Mouse (Mus musculus) inflammation-experienced regulatory T-cells, adult 6 months (primary cell): Measurements from ENCODE around the gene Inka2. TPM values are rescaled to one million over a fixed set of nuclear protein-coding genes. Genes with fewer than 3 reads are reported as not detected.
A peak's percentile ranks its signal among the peaks of the same experiment; 100 is the strongest.
"Not testable (repeated sequence)": the region's sequence is repeated elsewhere in the genome, so short reads cannot be mapped to it uniquely, and the experiment has no call there.

ENCODE experiments used
- ATAC-seq: one replicate; pipeline ENCODE4 v1.8.0; 2017
- polyA plus RNA-seq, 3 experiments: library from polyadenylated mRNA; unstranded; fragments of 100-300 nt; shearing (Covaris generic); gene quantifications; one replicate each; pipeline ENCODE4 v1.2.1; 2017

Inka2 gene
- polyA plus RNA-seq, 3 experiments from 2014 or later, result 1.5 to 2.0 (median 1.8) TPM

DNA sequence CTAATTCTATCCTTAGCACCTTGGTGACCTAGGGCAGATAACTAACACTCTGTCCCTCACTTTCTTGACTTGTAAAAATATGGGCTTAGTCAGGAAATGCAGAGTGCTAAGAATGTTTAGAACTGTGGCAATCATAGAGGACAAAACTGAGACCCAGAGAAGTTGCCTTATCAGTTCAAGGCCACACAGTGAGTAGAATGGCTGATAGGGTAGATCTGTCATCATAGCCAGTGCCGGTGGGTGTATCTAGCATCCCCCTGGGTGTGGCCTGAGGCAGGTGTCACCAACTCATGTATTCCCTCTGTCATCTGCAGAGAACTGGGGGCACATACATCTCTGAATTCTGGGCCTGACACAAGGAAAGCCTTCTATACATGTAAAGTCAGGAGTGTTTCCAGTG, 6.1 kb upstream of the Inka2 start:
- no peak for ATAC-seq

GRCm38 (mm10) chr3:105699241-105699933, 5.0 kb upstream of the Inka2 start:
- no peak for ATAC-seq

DNA sequence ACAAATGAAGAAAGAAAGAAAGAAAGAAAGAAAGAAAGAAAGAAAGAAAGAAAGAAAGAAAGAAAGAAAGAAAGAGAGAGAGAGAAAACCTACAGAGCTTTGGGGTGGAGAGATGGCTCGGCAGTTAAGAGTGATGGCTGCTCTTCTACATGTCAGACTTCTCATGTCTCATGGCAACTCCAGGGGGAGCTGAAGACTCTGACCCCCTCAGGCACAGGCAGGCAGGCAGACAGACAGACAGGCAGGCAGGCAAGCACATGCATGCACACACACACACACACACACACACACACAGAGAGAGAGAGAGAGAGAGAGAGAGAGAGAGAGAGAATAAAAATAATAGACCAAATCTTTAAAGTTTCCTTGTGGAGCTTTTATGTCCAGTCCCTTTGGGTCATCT, 3.6 kb upstream of the Inka2 start:
- ATAC-seq, result not testable (repeated sequence)

GRCm38 (mm10) chr3:105701399-105701798, 3.0 kb upstream of the Inka2 start:
- ATAC-seq, result no peak

DNA sequence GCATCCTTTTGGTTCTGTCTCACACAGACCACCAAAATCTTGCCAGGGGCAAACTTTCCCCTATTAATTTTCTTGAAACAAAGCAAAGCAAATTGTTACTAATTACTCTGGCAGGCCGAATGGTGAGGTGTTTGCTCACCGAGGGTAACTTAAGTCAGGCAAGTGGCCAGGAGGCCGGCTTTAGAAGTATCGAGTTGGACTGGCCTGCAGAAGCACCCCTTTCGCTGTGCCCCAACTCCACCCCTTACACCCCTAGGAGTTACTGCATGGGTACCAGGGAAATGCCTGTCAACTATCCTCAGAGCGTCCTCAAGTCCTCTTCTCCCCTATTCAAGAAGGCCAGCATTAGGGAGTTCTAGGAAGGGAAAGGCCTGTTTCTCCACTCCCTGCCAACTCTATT, 828 bp upstream of the Inka2 start:
- ATAC-seq, result no peak

DNA sequence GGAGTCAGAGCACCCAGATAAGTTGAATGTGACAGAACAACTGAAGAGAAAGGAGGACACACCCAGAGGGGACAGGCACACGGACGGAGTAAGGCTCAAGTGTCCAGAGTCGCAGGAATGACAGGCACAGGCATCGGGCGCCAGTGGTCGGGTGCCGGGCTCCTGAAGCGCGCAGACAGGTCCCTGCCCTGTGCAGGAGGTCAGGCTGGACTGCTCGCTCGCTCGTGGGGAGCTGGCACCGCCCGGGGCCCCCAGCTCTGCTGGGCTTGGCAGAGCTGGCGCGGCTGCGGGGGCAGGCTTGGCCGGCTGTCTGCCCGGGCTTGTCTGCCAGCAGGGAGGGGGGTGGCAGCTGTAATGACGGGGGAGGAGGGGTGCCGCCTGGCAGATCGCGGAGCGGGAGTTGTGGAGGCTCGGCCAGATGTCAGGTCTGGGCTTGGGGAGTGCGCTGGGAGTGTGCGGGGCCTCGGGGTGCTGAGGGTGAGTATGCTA, 706 bp downstream of the Inka2 start:
- peak; percentile 32 for ATAC-seq

DNA sequence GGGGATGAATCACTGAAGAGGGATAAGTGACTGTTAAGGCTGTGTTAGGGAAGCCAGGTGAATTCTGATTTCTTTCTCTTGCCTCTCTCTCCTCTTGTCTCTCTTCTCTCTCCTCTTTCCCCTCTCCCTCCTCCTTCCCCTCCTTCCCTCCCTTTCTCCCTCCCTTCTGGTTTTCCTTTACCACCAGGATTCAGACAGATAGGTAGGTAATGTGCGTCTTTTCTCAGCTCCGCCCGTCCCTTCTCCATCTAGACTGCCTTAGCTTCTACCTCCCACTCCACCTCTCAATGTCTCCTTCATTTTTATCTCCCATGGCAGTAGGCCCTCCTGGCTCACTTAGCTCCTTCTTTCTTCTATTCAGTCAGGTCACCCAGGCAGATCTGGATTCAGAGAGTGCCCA, 1.2 kb downstream of the Inka2 start:
- no peak for ATAC-seq

GRCm38 (mm10) chr3:105706366-105707020, 2.1 kb downstream of the Inka2 start:
- ATAC-seq, result no peak

DNA sequence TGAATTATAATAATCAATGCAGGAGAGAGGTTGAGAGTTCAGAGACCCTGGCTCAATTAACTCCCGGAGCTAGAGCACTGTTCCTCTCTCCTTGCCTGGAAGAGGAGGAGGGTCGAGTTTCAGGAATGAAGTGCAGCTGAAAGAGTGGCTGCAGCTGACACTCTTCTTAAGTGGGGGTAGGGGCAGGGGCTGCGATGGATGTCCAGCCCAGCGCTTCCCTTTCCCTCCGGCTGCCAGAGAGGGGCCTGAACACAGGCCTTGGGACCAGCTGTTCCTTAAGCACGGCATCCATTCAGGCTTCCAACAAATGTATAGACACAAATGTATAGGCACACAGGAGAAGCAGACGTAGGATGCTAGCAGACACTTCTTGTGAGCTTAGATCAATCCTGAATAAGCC, 3.2 kb downstream of the Inka2 start:
- no peak for ATAC-seq

GRCm38 (mm10) chr3:105710246-105710645, 5.8 kb downstream of the Inka2 start:
- ATAC-seq, result no peak

DNA sequence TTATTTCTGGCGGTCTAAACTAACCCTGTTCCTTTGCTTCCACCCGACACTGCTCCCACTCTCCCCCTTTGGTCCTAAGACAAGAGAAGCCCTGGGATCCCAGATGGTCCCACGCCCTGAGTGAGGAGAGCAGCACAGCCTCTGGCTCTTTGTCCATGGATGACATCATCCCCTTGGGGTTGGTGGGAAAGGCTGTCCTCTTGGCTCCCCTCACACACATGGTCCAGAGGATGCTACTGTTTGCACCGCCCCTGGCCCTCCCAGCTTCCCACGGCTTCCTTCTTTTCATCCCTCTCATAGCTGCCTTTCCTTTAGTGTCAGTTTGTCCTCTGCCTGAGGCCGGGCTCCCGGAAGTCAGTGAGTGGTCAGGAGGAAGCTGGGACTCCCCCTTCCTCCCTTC, 7.3 kb downstream of the Inka2 start:
- no peak for ATAC-seq

DNA sequence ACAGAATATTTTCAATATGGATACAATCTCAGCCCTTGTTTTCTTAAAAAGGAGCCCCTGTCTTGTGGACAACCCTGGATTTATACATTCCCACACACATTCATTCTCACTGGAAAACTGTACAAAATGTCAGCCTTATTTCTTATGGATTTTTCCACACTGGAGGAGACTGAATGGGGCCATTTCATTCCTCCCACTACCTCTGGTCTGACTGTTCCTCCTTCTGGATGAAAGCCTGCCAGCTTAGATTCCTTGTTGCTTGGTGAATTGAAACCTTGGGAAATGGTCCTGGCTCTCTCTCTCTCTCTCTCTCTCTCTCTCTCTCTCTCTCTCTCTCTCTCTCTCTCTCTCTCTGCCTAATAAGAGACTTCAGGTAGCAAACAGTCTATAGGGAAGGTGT, 8.4 kb downstream of the Inka2 start:
- no peak for ATAC-seq

GRCm38 (mm10) chr3:105714091-105714819, 9.9 kb downstream of the Inka2 start:
- ATAC-seq, result no peak

DNA sequence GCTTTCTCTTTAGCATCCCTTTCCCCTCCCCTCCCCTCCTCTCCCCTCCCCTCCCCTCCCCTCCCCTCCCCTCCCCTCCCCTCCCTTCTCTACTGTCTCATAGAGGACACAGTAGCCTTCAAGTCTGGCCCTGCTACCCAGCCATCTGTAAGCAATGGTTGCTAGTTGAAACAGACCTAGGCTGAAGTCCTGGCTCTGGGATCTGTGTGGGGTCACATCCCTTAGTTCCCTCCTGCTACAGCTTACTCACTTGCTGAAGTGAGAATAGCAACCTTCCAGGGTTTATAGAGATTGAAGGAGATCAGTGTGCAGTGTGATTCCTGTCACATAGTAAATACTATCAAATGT, 10.4 kb downstream of the Inka2 start:
- ATAC-seq, result no peak

- ATAC-seq, result no peak
Measured at GRCm38 (mm10) chr3:105716353-105717000, 12.1 kb downstream of the Inka2 start.

DNA sequence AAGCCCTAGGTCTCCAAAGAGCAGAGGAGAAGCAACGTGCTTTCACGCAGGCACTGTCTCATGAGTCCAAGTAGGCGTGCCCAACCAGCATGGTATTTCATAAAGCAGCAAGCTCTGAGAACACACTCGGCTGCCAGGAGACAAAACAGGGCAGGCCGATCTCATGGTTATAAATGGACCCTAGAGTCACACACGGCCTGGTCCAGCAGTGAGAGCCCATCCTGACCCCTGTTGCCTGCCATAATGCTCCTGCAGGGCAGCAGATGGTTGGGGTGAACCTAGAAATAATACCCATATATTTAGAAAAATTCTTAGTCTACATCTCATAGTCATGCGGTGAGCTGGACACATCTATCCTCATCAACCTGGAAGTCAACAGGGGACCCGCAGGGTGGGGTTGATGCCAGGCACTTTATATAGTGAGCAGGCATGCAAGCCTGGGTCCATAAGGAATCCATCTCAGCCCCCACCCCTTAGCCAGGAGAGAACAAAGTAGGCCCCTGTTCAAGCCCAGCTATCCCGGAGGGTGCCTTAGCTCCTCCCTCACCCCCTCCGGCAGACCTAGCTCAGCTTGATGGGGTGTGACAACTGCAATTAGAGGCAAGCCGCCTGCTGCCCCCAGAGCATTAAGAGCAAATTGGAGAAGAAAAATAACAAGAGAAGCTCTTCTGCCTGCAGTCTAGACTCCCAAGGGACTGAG, 13.6 kb downstream of the Inka2 start:
- no peak for ATAC-seq

- ATAC-seq, result no peak
Measured at GRCm38 (mm10) chr3:105718746-105719145, 14.3 kb downstream of the Inka2 start.

GRCm38 (mm10) chr3:105719979-105720378, 15.6 kb downstream of the Inka2 start:
- ATAC-seq, result no peak

DNA sequence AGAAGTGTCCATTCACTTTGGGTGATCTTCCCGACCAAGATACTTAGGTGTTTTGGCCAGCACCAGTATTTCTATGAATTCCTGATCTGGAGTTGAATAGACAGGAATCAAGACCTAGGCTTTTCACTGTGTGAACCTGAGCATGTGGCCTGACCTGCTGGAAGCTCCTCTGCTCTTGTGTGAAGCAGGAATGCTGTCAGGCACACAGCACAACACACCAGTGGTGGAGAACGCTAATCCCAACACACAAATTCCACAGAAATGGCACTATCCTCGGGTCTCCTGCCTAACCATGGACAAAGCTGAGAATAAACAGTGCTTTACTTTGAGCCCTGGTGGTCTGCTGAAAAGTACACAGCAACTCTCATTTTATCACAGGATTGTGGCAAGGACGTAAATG, 16.1 kb downstream of the Inka2 start:
- ATAC-seq, result no peak

DNA sequence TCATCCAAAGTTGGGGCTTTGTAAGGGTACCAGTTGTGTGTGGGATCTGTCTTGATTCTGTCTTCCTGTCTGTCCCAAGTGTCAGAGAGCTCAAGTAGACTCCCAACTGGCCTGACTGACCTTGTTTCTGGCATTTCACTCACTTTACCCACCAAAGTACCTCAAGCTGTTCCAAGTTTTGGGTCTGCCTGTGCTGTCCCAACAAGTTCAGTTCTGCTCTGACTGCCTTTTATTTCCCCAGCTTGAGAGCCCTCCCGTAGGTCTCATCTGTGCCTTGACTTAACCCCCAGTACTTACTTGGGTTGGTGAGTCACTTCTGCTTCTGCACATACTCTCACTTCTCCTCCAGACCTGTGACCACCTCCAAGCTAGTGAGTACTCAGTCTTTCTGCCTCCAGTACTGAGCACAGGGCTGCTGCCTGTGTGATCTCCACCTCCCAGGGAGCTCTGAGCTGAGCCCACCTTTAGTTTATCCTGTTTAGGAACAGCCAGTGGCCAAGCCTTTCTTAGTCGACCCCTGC, 17.3 kb downstream of the Inka2 start:
- ATAC-seq, result no peak

DNA sequence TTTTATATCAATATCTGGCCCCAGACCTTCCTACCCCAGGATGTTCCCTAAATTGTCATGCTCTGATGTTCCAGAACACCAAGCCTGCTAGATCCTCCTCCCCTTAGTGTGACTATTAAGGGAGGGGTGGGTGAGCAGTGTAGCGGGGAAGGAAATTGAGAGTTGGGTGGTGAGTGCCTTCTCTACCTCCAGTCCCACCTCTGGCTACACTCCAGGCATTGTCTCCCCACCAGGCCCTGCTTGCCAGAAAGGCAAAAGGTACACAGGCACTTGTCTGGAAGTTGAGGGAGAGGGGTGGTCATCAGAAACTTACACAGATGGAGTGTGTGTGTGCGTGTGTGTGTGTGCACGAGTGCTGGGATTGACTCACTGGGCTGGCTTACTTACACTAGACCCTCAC, 18.1 kb downstream of the Inka2 start:
- ATAC-seq, result no peak

DNA sequence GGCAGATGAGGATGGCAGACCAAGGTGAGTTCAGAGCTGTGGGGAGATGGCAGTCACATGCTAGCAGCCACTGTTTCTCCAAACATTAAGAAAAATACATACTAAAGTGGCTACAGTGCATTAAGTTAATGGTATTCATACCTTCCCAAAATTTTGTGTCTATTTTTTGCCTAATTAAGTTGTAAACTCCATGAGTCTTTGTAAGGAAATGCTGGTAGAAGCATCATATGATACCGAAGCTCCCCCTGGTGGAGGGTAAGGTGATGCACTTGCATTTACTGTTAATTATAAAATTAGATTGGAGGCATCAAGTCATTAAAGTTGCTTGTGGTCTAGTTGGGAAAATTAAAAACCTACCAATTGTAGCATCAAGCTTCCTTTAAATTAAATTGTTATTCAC, 21.6 kb downstream of the Inka2 start:
- ATAC-seq, result peak; percentile 67
